Mouse (Mus musculus) 3T3-L1 (cell line): ENCODE results near the gene Knop1.

Experiments
- DNase-seq: peaks from one replicate; pipeline ENCODE4 v3.0.0-alpha.2; 2015; ENCODE audit warnings: low read depth, low spot score

Gene Knop1

DNA sequence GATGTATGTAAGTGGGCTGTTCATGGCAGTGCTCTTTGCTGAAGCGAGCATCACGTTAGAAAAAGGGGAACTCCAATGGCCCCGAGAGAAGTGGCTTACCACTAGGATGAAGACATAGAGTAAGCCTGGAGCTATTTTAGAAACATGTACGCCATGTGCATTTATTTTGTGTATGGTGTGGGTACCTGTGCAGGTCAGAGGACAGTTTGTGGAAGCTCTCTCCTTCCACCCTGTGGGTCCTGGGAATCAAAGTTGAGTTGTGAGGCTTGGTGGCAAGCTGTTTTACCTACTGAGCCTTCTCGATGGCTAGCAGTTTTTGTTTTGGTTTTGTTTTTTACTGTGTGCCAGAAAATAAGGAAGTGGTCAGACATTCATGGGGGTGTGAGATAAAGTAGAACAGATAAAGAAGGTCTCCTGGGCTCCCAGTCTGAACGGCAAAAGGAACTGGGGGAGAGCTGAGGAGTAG lies 57.9 kb downstream of the Knop1 start:
- no peak for DNase-seq

DNA sequence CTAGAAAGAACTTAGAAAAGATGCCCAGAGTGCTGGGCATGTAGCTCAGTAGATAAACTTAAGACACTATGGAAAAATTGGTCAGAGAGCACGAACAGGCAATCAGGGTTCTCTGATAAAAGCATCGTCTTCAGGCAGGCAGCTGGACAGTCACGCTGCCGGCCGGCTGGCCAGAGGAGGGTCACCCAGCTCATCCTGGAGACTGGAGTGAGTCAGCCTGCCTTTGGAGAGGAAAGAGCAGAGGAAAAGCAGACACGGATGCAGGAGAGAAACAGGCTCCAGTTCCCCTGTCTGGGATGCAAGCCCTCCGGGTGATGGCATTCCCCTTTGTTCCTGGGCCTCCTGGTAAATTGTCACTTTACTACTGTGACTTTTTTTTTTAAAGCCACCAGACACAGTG lies 58.5 kb downstream of the Knop1 start:
- no peak for DNase-seq

DNA sequence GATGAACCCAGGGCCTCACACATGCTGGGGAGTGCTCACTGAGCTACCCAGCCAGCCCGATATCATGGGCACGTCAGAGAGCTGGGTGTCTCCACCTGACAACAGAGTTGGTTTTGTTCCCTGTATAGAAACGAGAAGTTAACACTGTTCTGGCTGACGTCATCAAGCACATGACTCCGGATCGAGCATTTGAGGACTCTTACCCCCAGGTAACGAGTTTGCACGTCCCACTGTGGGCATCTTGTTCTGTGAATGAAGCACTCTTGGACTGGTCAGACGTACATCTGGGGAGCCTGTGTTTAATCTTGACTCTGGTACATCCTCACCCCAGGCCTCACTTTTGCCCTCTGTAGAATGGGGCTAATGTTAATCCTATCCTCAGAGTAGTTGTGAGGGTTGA lies 59.2 kb downstream of the Knop1 start:
- DNase-seq, result no peak

DNA sequence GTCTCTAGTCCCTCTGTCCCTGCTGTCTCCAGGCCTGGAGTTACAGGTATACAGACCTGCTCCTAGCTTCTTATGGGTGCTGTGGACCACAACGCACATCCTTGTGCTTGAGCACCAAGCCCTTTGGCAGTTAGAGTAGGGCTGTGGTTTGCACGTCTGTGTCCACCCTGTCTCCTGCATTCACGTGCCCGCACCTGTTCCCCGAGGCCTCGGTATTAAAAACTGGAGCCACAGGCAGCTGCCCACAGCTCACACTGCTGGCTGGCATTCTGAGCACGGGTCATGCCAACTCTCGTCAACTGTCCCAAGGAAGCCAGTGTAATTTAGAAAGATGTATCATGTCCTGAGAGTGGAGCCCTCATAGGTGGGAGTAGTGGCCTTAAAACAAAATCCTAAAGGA lies 60.3 kb downstream of the Knop1 start:
- no peak for DNase-seq

DNA sequence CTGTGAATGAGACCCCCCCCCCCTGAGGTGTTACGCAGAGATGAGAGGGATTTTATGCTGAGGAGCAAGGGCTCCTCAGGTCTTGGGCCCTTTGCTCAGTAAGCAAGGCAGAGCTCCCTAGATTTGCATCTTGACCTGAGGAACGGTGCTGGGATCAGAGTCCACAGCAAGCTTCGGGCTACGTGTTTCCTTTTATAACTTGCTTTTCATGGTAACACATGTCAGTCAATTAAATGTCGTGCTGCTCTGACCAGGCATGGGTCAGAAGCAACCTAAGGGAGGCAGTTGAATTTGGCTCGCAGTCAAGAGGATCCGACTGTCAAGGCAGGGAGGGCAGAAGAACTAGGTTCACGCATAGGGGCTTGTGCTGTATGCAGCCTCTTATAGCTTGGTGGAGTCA lies 62.2 kb downstream of the Knop1 start:
- no peak for DNase-seq
